Mouse (Mus musculus) heart, embryonic 13.5 days (tissue): ENCODE measurements around the gene Bckdha. TPM values are rescaled to one million over a fixed set of nuclear protein-coding genes. Genes with fewer than 3 reads are reported as not detected.

Experiments used
- ATAC-seq: fragments of 200-750 bp; cut with Nextera tagmentation; 2 replicates; pipeline ENCODE4 v1.8.0; 2017; ENCODE audit warnings: moderate TSS enrichment; ENCODE audit not compliant: insufficient number of reproducible peaks, low FRiP score, low TSS enrichment; ENCODE audit errors: extremely low read depth
- H3K27ac ChIP-seq: fragments of 300-500 bp; sonication (generic); replicated peaks from 2 replicates; pipeline ENCODE4 v1.5.1; 2015; ENCODE audit warnings: moderate library complexity, mild to moderate bottlenecking, inconsistent platforms
- H3K27me3 ChIP-seq: fragments of 300-500 bp; sonication (generic); replicated peaks from 2 replicates; pipeline ENCODE4 v1.6.1; 2015; ENCODE audit warnings: mild to moderate bottlenecking, inconsistent platforms
- H3K36me3 ChIP-seq: fragments of 300-500 bp; sonication (generic); 2 replicates; pipeline ENCODE4 v1.6.1; 2015; ENCODE audit warnings: mild to moderate bottlenecking, inconsistent platforms
- H3K4me1 ChIP-seq: fragments of 300-500 bp; sonication (generic); 2 replicates; pipeline ENCODE4 v1.6.1; 2015; ENCODE audit warnings: inconsistent platforms
- H3K4me2 ChIP-seq: fragments of 300-500 bp; sonication (generic); 2 replicates; pipeline ENCODE4 v1.6.1; 2015; ENCODE audit warnings: inconsistent platforms, mild to moderate bottlenecking, moderate library complexity
- H3K4me3 ChIP-seq: fragments of 300-500 bp; sonication (generic); 2 replicates; pipeline ENCODE4 v1.5.1; 2015; ENCODE audit warnings: moderate library complexity, mild to moderate bottlenecking, inconsistent platforms
- H3K9ac ChIP-seq: fragments of 300-500 bp; sonication (generic); 2 replicates; pipeline ENCODE4 v1.6.1; 2015; ENCODE audit warnings: inconsistent platforms, mild to moderate bottlenecking, moderate library complexity
- H3K9me3 ChIP-seq: fragments of 300-500 bp; sonication (generic); 2 replicates; pipeline ENCODE4 v1.6.1; 2016; ENCODE audit warnings: inconsistent platforms
- WGBS: fragments of 180-500 bp; shearing (Covaris S2); methylation state at CpG from one replicate; pipeline ENCODE4 v1.1.7; 2015; ENCODE audit warnings: mixed read lengths; 5-methylcytosine and 5-hydroxymethylcytosine counted together
- polyA plus RNA-seq: library from polyadenylated mRNA; unstranded; fragments of >200 nt; fragmentation: Nextera tagmentation; extraction: Ambion mirVana; gene quantifications from 2 replicates; pipeline ENCODE4 v1.2.1, GENCODE M21; 2015

The Bckdha gene
- polyA plus RNA-seq, 1 experiment from 2014 or later = 56.9 TPM

- Histone ChIP-seq H3K9me3 (no peaks in the 10 kb centered on the region), H3K4me2 (peak within 1 kb of the TSS; percentile 72), H3K36me3 (peaks cover 12% of the 10 kb centered on the region; the same call in 1 of the 2 replicates), H3K4me3 (peak within 1 kb of the TSS; percentile 71), H3K4me1 (peaks cover 34% of the 10 kb centered on the region), H3K27me3 (peaks cover 31% of the 10 kb centered on the region), H3K9ac (peak within 1 kb of the TSS; percentile 84), H3K27ac (peak within 1 kb of the TSS; percentile 93)
- under 1% methylated on average over 46 of the region's 46 CpGs for WGBS
- ATAC-seq = peak; percentile 89
These were observed 21.9 kb upstream of the Bckdha start, which contains the start of gene B9d2 for GRCm38 (mm10) chr7:25680514-25681258. Gene B9d2, plus strand, starts transcription at chr7:25680780.

GRCm38 (mm10) chr7:25679971-25680370 is 21.2 kb upstream of the Bckdha start:
- H3K27me3 ChIP-seq = peaks cover 37% of the 10 kb centered on the region
- H3K4me1 ChIP-seq = peaks cover 38% of the 10 kb centered on the region
- no peaks in the 10 kb centered on the region for H3K9me3 ChIP-seq
- H3K9ac ChIP-seq = peak overlapping the region; percentile 84
- H3K4me2 ChIP-seq = peak overlapping the region; percentile 72
- H3K4me3 ChIP-seq = peak overlapping the region; percentile 71
- peaks cover 12% of the 10 kb centered on the region; the same call in 1 of the 2 replicates for H3K36me3 ChIP-seq
- 11% methylated on average over 6 of the region's 6 CpGs for WGBS
- H3K27ac ChIP-seq = peak overlapping the region; percentile 93
- no peak for ATAC-seq

- 90% methylated on average over 7 of the region's 7 CpGs for WGBS
- H3K27me3 ChIP-seq = peaks cover 58% of the 10 kb centered on the region
- no peak for ATAC-seq
- no peak overlapping the region for H3K9ac ChIP-seq
- peaks cover 31% of the 10 kb centered on the region for H3K4me1 ChIP-seq
- peaks cover 3% of the 10 kb centered on the region; the same call in 1 of the 2 replicates for H3K9me3 ChIP-seq
- H3K4me2 ChIP-seq = no peak overlapping the region
- no peak overlapping the region for H3K4me3 ChIP-seq
- H3K27ac ChIP-seq = peak overlapping the region; percentile 50; the same call in 1 of the 2 replicates
- H3K36me3 ChIP-seq = no peaks in the 10 kb centered on the region
These were observed 18.2 kb upstream of the Bckdha start for GRCm38 (mm10) chr7:25677013-25677412.

GRCm38 (mm10) chr7:25676085-25676781 is 17.5 kb upstream of the Bckdha start:
- WGBS = 49% methylated on average over 15 of the region's 15 CpGs

GRCm38 (mm10) chr7:25675405-25675804 is 16.6 kb upstream of the Bckdha start:
- peaks cover 58% of the 10 kb centered on the region for H3K27me3 ChIP-seq
- H3K4me1 ChIP-seq = peaks cover 26% of the 10 kb centered on the region
- no peak overlapping the region for H3K4me3 ChIP-seq
- H3K4me2 ChIP-seq = peak overlapping the region; percentile 66
- H3K9ac ChIP-seq = no peak overlapping the region
- peaks cover 3% of the 10 kb centered on the region; the same call in 1 of the 2 replicates for H3K9me3 ChIP-seq
- no peak for ATAC-seq
- 42% methylated on average over 6 of the region's 6 CpGs for WGBS
- no peaks in the 10 kb centered on the region for H3K36me3 ChIP-seq
- no peak overlapping the region for H3K27ac ChIP-seq

More at GRCm38 (mm10) chr7:25676085-25676781, 17.5 kb upstream of the Bckdha start:
- Histone ChIP-seq H3K4me3 (no peak overlapping the region), H3K36me3 (no peaks in the 10 kb centered on the region), H3K27me3 (peaks cover 58% of the 10 kb centered on the region), H3K4me2 (no peak overlapping the region), H3K27ac (peak overlapping the region; percentile 50; the same call in 1 of the 2 replicates), H3K4me1 (peaks cover 25% of the 10 kb centered on the region), H3K9ac (no peak overlapping the region), H3K9me3 (peaks cover 3% of the 10 kb centered on the region; the same call in 1 of the 2 replicates)
- ATAC-seq = no peak

GRCm38 (mm10) chr7:25674719-25675300 is 16.0 kb upstream of the Bckdha start, which contains the start of gene Tmem91:
Gene Tmem91, minus strand, starts transcription at chr7:25675166.
- no peak for ATAC-seq
- Histone ChIP-seq H3K27ac (no peak within 1 kb of the TSS), H3K4me2 (peak within 1 kb of the TSS; percentile 66), H3K4me3 (peak within 1 kb of the TSS; percentile 43), H3K36me3 (no peaks in the 10 kb centered on the region), H3K27me3 (peaks cover 58% of the 10 kb centered on the region), H3K9ac (peak within 1 kb of the TSS; percentile 53), H3K4me1 (peaks cover 20% of the 10 kb centered on the region), H3K9me3 (peaks cover 3% of the 10 kb centered on the region; the same call in 1 of the 2 replicates)
- WGBS = 4% methylated on average over 29 of the region's 29 CpGs

- no peak overlapping the region for H3K27ac ChIP-seq
- peaks cover 57% of the 10 kb centered on the region for H3K27me3 ChIP-seq
- peak overlapping the region; percentile 43 for H3K4me3 ChIP-seq
- peaks cover 19% of the 10 kb centered on the region for H3K4me1 ChIP-seq
- 30% methylated on average over 9 of the region's 9 CpGs for WGBS
- peak overlapping the region; percentile 66 for H3K4me2 ChIP-seq
- no peak overlapping the region for H3K9ac ChIP-seq
- no peak for ATAC-seq
- H3K9me3 ChIP-seq = peaks cover 3% of the 10 kb centered on the region; the same call in 1 of the 2 replicates
- H3K36me3 ChIP-seq = no peaks in the 10 kb centered on the region
These were observed 15.5 kb upstream of the Bckdha start for GRCm38 (mm10) chr7:25674297-25674696.

GRCm38 (mm10) chr7:25672442-25672841 is 13.7 kb upstream of the Bckdha start:
- peaks cover 3% of the 10 kb centered on the region; the same call in 1 of the 2 replicates for H3K9me3 ChIP-seq
- no peak overlapping the region for H3K9ac ChIP-seq
- H3K36me3 ChIP-seq = peaks cover 12% of the 10 kb centered on the region
- no peak for ATAC-seq
- H3K4me3 ChIP-seq = no peak overlapping the region
- H3K4me2 ChIP-seq = no peak overlapping the region
- 45% methylated on average over 4 of the region's 4 CpGs for WGBS
- no peak overlapping the region for H3K27ac ChIP-seq
- peaks cover 19% of the 10 kb centered on the region for H3K4me1 ChIP-seq
- peaks cover 43% of the 10 kb centered on the region for H3K27me3 ChIP-seq

- no peak overlapping the region for H3K4me2 ChIP-seq
- H3K4me3 ChIP-seq = no peak overlapping the region
- no peak overlapping the region for H3K27ac ChIP-seq
- H3K9me3 ChIP-seq = peaks cover 3% of the 10 kb centered on the region; the same call in 1 of the 2 replicates
- H3K4me1 ChIP-seq = peaks cover 18% of the 10 kb centered on the region
- WGBS = 61% methylated on average over 2 of the region's 2 CpGs
- H3K9ac ChIP-seq = no peak overlapping the region
- ATAC-seq = no peak
- H3K27me3 ChIP-seq = peaks cover 38% of the 10 kb centered on the region
- peaks cover 20% of the 10 kb centered on the region for H3K36me3 ChIP-seq
These were observed 12.9 kb upstream of the Bckdha start for GRCm38 (mm10) chr7:25671686-25672085.

GRCm38 (mm10) chr7:25670096-25670495 is 11.3 kb upstream of the Bckdha start:
- ATAC-seq = no peak
- Histone ChIP-seq H3K4me1 (peaks cover 9% of the 10 kb centered on the region), H3K27ac (no peak overlapping the region), H3K27me3 (peaks cover 22% of the 10 kb centered on the region), H3K9me3 (peaks cover 3% of the 10 kb centered on the region; the same call in 1 of the 2 replicates), H3K36me3 (peaks cover 35% of the 10 kb centered on the region), H3K4me2 (no peak overlapping the region), H3K9ac (no peak overlapping the region), H3K4me3 (no peak overlapping the region)
- 83% methylated on average over 4 of the region's 4 CpGs for WGBS

- H3K27me3 ChIP-seq = peaks cover 18% of the 10 kb centered on the region
- WGBS = 77% methylated on average over 9 of the region's 9 CpGs
- no peak overlapping the region for H3K4me2 ChIP-seq
- peaks cover 5% of the 10 kb centered on the region for H3K4me1 ChIP-seq
- peaks cover 40% of the 10 kb centered on the region for H3K36me3 ChIP-seq
- H3K4me3 ChIP-seq = no peak overlapping the region
- ATAC-seq = no peak
- no peak overlapping the region for H3K27ac ChIP-seq
- peaks cover 3% of the 10 kb centered on the region; the same call in 1 of the 2 replicates for H3K9me3 ChIP-seq
- H3K9ac ChIP-seq = no peak overlapping the region
These were observed 10.8 kb upstream of the Bckdha start for GRCm38 (mm10) chr7:25669631-25670030.
